Mouse (Mus musculus) midbrain, embryonic 16.5 days (tissue): Measurements from ENCODE around the gene Elf2. TPM values are rescaled to one million over a fixed set of nuclear protein-coding genes. Genes with fewer than 3 reads are reported as not detected.
"Not testable (repeated sequence)": the region's sequence is repeated elsewhere in the genome, so short reads cannot be mapped to it uniquely, and the experiment has no call there.

ENCODE experiments used
- ATAC-seq: fragments of 200-750 bp; cut with Nextera tagmentation; 2 replicates; pipeline ENCODE4 v1.8.0; 2017; ENCODE audit warnings: moderate TSS enrichment
- H3K27ac ChIP-seq: fragments of 300-500 bp; sonication (generic); 2 replicates; pipeline ENCODE4 v1.5.1; 2014; ENCODE audit warnings: mild to moderate bottlenecking, low read length, mixed read lengths
- H3K27me3 ChIP-seq: fragments of 300-500 bp; sonication (generic); 2 replicates; pipeline ENCODE4 v1.6.1; 2014; ENCODE audit warnings: low read depth, low read length, mixed read lengths; ENCODE audit not compliant: control insufficient read depth, insufficient read depth
- H3K36me3 ChIP-seq: fragments of 300-500 bp; sonication (generic); 2 replicates; pipeline ENCODE4 v1.6.1; 2014; ENCODE audit warnings: mild to moderate bottlenecking, low read length, moderate library complexity, mixed read lengths; ENCODE audit not compliant: control insufficient read depth, insufficient read depth
- H3K4me1 ChIP-seq: fragments of 300-500 bp; sonication (generic); 2 replicates; pipeline ENCODE4 v1.6.1; 2014; ENCODE audit warnings: mild to moderate bottlenecking, low read length, mixed read lengths; ENCODE audit not compliant: control insufficient read depth, insufficient read depth
- H3K4me2 ChIP-seq: fragments of 300-500 bp; sonication (generic); 2 replicates; pipeline ENCODE4 v1.6.1; 2014; ENCODE audit warnings: mild to moderate bottlenecking, low read length, mixed read lengths
- H3K4me3 ChIP-seq: fragments of 300-500 bp; sonication (generic); 2 replicates; pipeline ENCODE4 v1.5.1; 2014; ENCODE audit warnings: low read depth, mild to moderate bottlenecking, low read length, moderate library complexity, mixed read lengths
- H3K9ac ChIP-seq: fragments of 300-500 bp; sonication (generic); 2 replicates; pipeline ENCODE4 v1.6.1; 2014; ENCODE audit warnings: low read depth, low read length, mixed read lengths
- H3K9me3 ChIP-seq: fragments of 300-500 bp; sonication (generic); replicated peaks from 2 replicates; pipeline ENCODE4 v1.6.1; 2014; ENCODE audit warnings: mild to moderate bottlenecking, low read length, mixed read lengths; ENCODE audit not compliant: control insufficient read depth, poor library complexity, severe bottlenecking
- WGBS: fragments of 180-500 bp; shearing (Covaris S2); extraction: QIAGEN DNeasy Blood & Tissue Kit; methylation state at CpG from one replicate; pipeline ENCODE4 v1.1.7; 2014; 5-methylcytosine and 5-hydroxymethylcytosine counted together
- polyA plus RNA-seq: library from polyadenylated mRNA; unstranded; fragments of >200 nt; fragmentation: Nextera tagmentation; extraction: Ambion mirVana; gene quantifications from 2 replicates; pipeline ENCODE4 v1.2.1, GENCODE M21; 2015

Gene Elf2
- polyA plus RNA-seq, 1 experiment from 2014 or later, result 27.7 TPM

DNA sequence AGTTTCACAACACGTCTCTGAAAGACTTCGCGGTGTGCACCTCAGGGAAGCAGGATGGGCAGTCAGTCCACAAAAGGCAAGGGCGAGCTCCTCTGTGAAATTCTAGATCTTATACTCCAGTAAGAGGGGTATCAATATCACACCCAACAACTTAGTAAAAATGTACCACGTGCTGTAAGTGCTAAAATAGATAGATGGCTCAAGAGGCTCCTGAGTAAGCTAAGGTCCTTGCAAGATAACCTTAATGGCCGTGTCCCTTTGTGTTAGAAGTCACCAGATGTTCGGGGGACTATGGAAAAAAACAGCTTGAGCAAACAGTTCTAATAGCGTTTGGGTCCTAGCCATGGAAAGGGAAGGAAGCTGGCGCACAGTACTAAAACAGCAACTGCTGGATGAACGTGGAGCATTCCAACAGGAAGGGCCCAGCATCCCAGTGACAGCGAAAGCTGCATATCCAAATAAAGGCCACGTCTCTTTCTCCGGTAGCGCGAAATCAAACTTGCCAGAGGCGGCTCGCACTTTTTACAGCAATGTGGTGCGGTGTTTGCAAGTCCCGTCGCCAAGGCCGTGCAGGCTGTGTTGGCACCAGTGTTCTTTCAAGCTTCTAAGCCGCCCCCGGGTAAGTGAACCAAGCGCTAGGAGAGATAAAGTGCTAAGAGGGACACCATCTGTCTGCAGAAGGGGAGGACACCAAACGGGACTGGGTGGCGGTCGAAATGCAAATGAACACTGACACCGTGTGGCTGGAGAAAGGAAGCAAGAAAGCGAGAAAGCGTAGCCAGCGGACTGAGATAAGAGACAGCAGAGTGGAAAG, 24.4 kb upstream of the Elf2 start:
- Histone ChIP-seq H3K9ac (peak overlapping the region; percentile 61), H3K27ac (no peak overlapping the region), H3K27me3 (peaks cover 7% of the 10 kb centered on the region), H3K36me3 (no peaks in the 10 kb centered on the region), H3K4me2 (peak overlapping the region; percentile 75), H3K4me1 (peaks cover 5% of the 10 kb centered on the region), H3K9me3 (no peaks in the 10 kb centered on the region), H3K4me3 (peak overlapping the region; percentile 40)
- ATAC-seq, result peak; percentile 93
- WGBS, result 7% methylated on average over 31 of the region's 31 CpGs

- Histone ChIP-seq H3K9ac (no peak overlapping the region), H3K9me3 (no peaks in the 10 kb centered on the region), H3K4me1 (peaks cover 8% of the 10 kb centered on the region), H3K27me3 (peaks cover 19% of the 10 kb centered on the region), H3K4me3 (no peak overlapping the region), H3K36me3 (no peaks in the 10 kb centered on the region), H3K4me2 (no peak overlapping the region), H3K27ac (no peak overlapping the region)
- no peak for ATAC-seq
- WGBS, result 24% methylated on average over 9 of the region's 9 CpGs
Measured at GRCm38 (mm10) chr3:51361066-51361465, 20.6 kb upstream of the Elf2 start.

GRCm38 (mm10) chr3:51359558-51360307, 19.3 kb upstream of the Elf2 start:
- Histone ChIP-seq H3K27ac (no peak overlapping the region), H3K4me2 (peak overlapping the region; percentile 76; the same call in 1 of the 2 replicates), H3K27me3 (peaks cover 19% of the 10 kb centered on the region), H3K9ac (no peak overlapping the region), H3K4me1 (peaks cover 5% of the 10 kb centered on the region), H3K4me3 (no peak overlapping the region), H3K36me3 (no peaks in the 10 kb centered on the region), H3K9me3 (no peaks in the 10 kb centered on the region)
- WGBS, result 26% methylated on average over 14 of the region's 14 CpGs
- ATAC-seq, result peak; percentile 20; the same call in 1 of the 2 replicates

DNA sequence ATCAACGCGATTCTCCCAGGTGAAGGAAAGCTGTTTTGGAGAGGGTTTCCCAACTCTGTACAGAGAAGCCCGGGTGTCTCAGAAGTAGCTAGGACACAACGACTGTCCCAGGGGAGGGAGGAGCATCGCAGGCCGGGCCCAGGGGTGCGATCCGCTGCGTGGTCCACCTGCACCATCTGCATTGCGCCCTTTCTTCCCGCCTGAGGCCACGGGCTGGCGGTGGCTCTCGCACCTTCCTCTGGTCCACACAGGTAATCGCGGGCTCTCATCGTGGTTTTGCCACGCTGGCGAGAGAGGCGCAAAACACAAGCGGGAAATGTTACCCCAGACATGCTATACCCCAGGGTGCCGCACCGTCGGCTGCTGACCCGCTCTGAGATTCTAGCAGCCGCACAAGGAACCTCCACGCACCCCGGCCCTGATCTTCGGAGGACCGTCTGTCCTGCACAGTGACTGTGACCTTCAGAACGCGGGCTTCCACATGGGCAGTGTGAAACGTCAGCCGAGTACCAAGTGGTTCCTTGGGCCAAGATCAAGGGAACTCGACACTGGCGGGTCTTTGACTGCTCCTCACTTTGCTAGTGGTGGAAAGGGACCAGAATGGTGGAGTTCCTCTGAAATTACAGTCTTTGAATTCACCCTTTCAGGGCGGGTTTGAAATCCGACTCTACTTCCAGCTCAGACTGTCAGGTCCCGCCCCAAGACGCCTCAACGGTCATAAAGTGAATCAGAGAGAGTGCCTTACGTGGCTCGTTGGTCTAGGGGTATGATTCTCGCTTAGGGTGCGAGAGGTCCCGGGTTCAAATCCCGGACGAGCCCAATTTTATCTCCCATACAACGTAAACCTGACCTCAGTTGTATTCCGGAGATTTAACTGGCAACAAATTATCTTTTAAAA, 18.4 kb upstream of the Elf2 start:
- peak overlapping the region; percentile 46 for H3K4me3 ChIP-seq
- H3K4me1 ChIP-seq, result peaks cover 3% of the 10 kb centered on the region; the same call in 1 of the 2 replicates
- peak overlapping the region; percentile 60 for H3K9ac ChIP-seq
- peak; percentile 63 for ATAC-seq
- peaks cover 19% of the 10 kb centered on the region for H3K27me3 ChIP-seq
- 1% methylated on average over 50 of the region's 50 CpGs for WGBS
- no peaks in the 10 kb centered on the region for H3K36me3 ChIP-seq
- no peaks in the 10 kb centered on the region for H3K9me3 ChIP-seq
- H3K4me2 ChIP-seq, result peak overlapping the region; percentile 76
- H3K27ac ChIP-seq, result no peak overlapping the region

DNA sequence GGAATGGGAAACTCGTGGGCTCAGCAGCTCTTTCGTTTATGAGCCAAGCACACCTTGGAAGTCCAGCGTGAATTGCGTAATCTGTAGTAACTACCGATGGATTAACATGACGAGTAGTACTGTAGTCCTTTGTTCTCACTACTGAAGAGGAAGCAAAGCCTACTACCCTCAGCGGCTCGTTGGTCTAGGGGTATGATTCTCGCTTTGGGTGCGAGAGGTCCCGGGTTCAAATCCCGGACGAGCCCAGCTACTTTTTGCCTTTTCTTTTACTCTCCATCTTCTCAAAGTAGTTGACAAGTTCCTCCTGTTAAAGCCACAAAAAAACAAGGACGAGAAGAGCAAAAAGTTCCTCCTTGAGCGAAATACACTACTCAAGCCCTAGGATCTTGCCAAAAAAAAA, 17.7 kb upstream of the Elf2 start:
- Histone ChIP-seq H3K9ac (no peak overlapping the region), H3K4me3 (peak overlapping the region; percentile 46), H3K27me3 (peaks cover 16% of the 10 kb centered on the region), H3K4me2 (peak overlapping the region; percentile 76), H3K4me1 (peaks cover 3% of the 10 kb centered on the region; the same call in 1 of the 2 replicates), H3K9me3 (no peaks in the 10 kb centered on the region), H3K36me3 (no peaks in the 10 kb centered on the region), H3K27ac (no peak overlapping the region)
- 2% methylated on average over 15 of the region's 15 CpGs for WGBS
- peak; percentile 54; the same call in 1 of the 2 replicates for ATAC-seq

- ATAC-seq, result no peak
- Histone ChIP-seq H3K4me3 (peak overlapping the region; percentile 46), H3K27me3 (peaks cover 16% of the 10 kb centered on the region), H3K4me2 (peak overlapping the region; percentile 76), H3K36me3 (no peaks in the 10 kb centered on the region), H3K4me1 (peaks cover 3% of the 10 kb centered on the region; the same call in 1 of the 2 replicates), H3K9me3 (no peaks in the 10 kb centered on the region), H3K9ac (no peak overlapping the region), H3K27ac (no peak overlapping the region)
- 11% methylated on average over 14 of the region's 14 CpGs for WGBS
Measured at GRCm38 (mm10) chr3:51357624-51358023, 17.2 kb upstream of the Elf2 start.

- Histone ChIP-seq H3K36me3 (no peaks in the 10 kb centered on the region), H3K9ac (no peak overlapping the region), H3K27me3 (peaks cover 16% of the 10 kb centered on the region), H3K4me3 (no peak overlapping the region), H3K9me3 (no peaks in the 10 kb centered on the region), H3K4me2 (no peak overlapping the region), H3K4me1 (peaks cover 3% of the 10 kb centered on the region; the same call in 1 of the 2 replicates), H3K27ac (no peak overlapping the region)
- WGBS, result 56% methylated on average over 5 of the region's 5 CpGs
- ATAC-seq, result no peak
Measured at GRCm38 (mm10) chr3:51357078-51357477, 16.6 kb upstream of the Elf2 start.

GRCm38 (mm10) chr3:51354956-51355355, 14.5 kb upstream of the Elf2 start:
- not testable (repeated sequence) for ATAC-seq, H3K9me3 ChIP-seq, H3K4me2 ChIP-seq, H3K4me3 ChIP-seq, H3K36me3 ChIP-seq, H3K27ac ChIP-seq, H3K9ac ChIP-seq, H3K4me1 ChIP-seq
- H3K27me3 ChIP-seq, result peaks cover 11% of the 10 kb centered on the region
- 90% methylated on average over 6 of the region's 6 CpGs for WGBS
